Mouse (Mus musculus): Measurements from ENCODE around the gene Pigh. TPM values are rescaled to one million over a fixed set of nuclear protein-coding genes. Genes with fewer than 3 reads are reported as not detected.

The Pigh gene
- polyA plus RNA-seq, 1 experiment from 2014 or later, result 19.1 TPM

DNA sequence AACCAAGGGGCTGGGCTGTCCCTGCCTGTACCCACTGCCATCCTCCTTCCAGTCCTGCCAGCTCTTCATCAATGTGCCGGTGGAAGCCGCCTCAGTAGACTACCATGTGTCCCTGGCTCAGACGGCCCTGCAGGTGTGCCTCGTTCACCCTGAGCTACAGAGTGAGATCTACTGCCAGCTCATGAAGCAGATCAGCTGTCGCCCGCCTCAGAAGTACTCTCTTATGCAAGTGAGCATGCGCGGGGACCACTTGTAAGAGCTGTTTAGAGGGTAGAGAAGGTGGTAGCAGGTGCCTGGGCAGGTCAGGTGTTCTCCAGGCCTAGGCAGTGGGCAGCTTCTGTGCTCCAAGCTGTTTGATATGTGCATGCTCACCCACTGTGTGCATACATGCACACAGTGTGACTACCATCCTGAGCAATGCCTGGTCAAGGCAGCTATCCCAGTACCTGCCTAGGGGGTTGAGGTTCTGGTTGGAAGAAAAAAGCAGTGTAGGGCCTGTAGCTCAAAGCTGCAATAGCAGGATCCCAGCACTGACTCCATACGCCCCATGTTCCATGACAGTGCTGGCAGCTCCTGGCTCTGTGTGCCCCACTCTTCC is 18.6 kb downstream of the Pigh start:
- Histone ChIP-seq H3K4me3 (ENCODE audit: low read depth, low read length) (no peak overlapping the region), H3K4me2 (ENCODE audit: low read length) (no peak overlapping the region), H3K9me3 (replicated peaks; ENCODE audit: control insufficient read depth, low read length) (no peaks in the 10 kb centered on the region), H3K27me3 (replicated peaks; ENCODE audit: control insufficient read depth, insufficient read depth, low read length) (no peaks in the 10 kb centered on the region), H3K27ac (ENCODE audit: low read depth, low read length) (no peak overlapping the region), H3K9ac (ENCODE audit: low read length) (no peak overlapping the region), H3K4me1 (ENCODE audit: control insufficient read depth, insufficient read depth, low read length) (no peaks in the 10 kb centered on the region), H3K36me3 (ENCODE audit: control insufficient read depth, insufficient read depth, low read length) (peaks cover 52% of the 10 kb centered on the region)
- 91% methylated on average over 9 of the region's 9 CpGs for WGBS
- no peak for ATAC-seq
- no peak for DNase-seq (ENCODE audit: low spot score)

- H3K4me3 ChIP-seq (ENCODE audit: low read depth, low read length), result no peak overlapping the region
- peaks cover 43% of the 10 kb centered on the region for H3K36me3 ChIP-seq (ENCODE audit: control insufficient read depth, insufficient read depth, low read length)
- H3K4me1 ChIP-seq (ENCODE audit: control insufficient read depth, insufficient read depth, low read length), result no peaks in the 10 kb centered on the region
- DNase-seq (ENCODE audit: low spot score) (no peak), ATAC-seq (no peak)
- H3K4me2 ChIP-seq (ENCODE audit: low read length), result no peak overlapping the region
- no peaks in the 10 kb centered on the region for H3K9me3 ChIP-seq (replicated peaks; ENCODE audit: control insufficient read depth, low read length)
- no peak overlapping the region for H3K9ac ChIP-seq (ENCODE audit: low read length)
- H3K27ac ChIP-seq (ENCODE audit: low read depth, low read length), result no peak overlapping the region
- H3K27me3 ChIP-seq (replicated peaks; ENCODE audit: control insufficient read depth, insufficient read depth, low read length), result no peaks in the 10 kb centered on the region
- 82% methylated on average over 6 of the region's 6 CpGs for WGBS
These were observed 19.5 kb downstream of the Pigh start for GRCm38 (mm10) chr12:79069916-79070315.

DNA sequence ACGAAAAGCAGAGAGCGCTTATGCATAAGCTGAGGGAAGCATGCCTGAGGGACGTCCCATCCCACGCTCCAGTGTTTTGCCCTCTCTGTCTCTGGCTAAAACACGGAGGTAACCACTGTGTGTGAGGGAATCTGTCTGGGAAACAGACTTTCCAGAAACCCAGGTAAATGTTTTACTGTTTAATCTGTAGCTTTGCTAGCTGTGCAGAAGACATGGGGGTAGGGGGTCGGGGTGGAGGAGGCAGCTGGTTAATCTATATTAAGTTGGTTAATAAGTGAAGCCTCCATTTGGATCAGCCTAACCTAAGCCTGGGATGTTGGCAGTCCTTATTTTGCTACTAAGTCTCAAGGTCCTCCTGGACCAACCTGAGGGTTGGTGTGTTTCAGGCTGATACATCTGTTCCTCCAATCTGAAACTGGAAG is 20.3 kb downstream of the Pigh start:
- Histone ChIP-seq H3K9me3 (replicated peaks; ENCODE audit: control insufficient read depth, low read length) (no peaks in the 10 kb centered on the region), H3K27ac (ENCODE audit: low read depth, low read length) (no peak overlapping the region), H3K27me3 (replicated peaks; ENCODE audit: control insufficient read depth, insufficient read depth, low read length) (no peaks in the 10 kb centered on the region), H3K36me3 (ENCODE audit: control insufficient read depth, insufficient read depth, low read length) (peaks cover 37% of the 10 kb centered on the region), H3K4me3 (ENCODE audit: low read depth, low read length) (no peak overlapping the region), H3K4me2 (ENCODE audit: low read length) (no peak overlapping the region), H3K9ac (ENCODE audit: low read length) (no peak overlapping the region), H3K4me1 (ENCODE audit: control insufficient read depth, insufficient read depth, low read length) (no peaks in the 10 kb centered on the region)
- WGBS, result 94% methylated on average over 6 of the region's 6 CpGs
- ATAC-seq (no peak), DNase-seq (ENCODE audit: low spot score) (no peak)

- no peaks in the 10 kb centered on the region for H3K9me3 ChIP-seq (replicated peaks; ENCODE audit: control insufficient read depth, low read length)
- no peaks in the 10 kb centered on the region for H3K4me1 ChIP-seq (ENCODE audit: control insufficient read depth, insufficient read depth, low read length)
- no peaks in the 10 kb centered on the region for H3K27me3 ChIP-seq (replicated peaks; ENCODE audit: control insufficient read depth, insufficient read depth, low read length)
- peaks cover 33% of the 10 kb centered on the region for H3K36me3 ChIP-seq (ENCODE audit: control insufficient read depth, insufficient read depth, low read length)
- no peak overlapping the region for H3K27ac ChIP-seq (ENCODE audit: low read depth, low read length)
- H3K4me2 ChIP-seq (ENCODE audit: low read length), result no peak overlapping the region
- H3K9ac ChIP-seq (ENCODE audit: low read length), result no peak overlapping the region
- ATAC-seq (no peak), DNase-seq (ENCODE audit: low spot score) (no peak)
- WGBS, result 91% methylated on average over 11 of the region's 11 CpGs
- H3K4me3 ChIP-seq (ENCODE audit: low read depth, low read length), result no peak overlapping the region
These were observed 21.1 kb downstream of the Pigh start for GRCm38 (mm10) chr12:79068306-79068705.

DNA sequence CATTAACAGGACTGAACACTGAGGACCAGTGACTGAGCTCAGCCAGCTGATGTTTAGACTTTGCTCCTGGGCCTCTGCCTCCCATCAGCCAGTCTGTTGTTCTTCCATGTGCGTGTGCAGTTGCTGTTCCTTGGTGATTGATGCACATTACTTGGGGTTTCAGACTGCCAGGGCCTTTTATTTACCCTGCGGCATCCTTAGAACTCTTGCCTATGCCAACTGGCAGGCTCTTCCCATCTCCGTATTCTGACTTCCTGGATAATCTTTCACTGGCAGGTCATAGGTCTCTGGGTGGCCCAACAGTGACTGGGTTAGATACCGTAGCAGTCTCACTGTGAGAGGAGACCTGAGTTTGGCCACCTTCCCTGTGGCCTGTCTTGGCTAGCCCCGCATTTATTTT is 21.9 kb downstream of the Pigh start:
- Histone ChIP-seq H3K4me2 (ENCODE audit: low read length) (no peak overlapping the region), H3K9ac (ENCODE audit: low read length) (no peak overlapping the region), H3K4me3 (ENCODE audit: low read depth, low read length) (no peak overlapping the region), H3K27me3 (replicated peaks; ENCODE audit: control insufficient read depth, insufficient read depth, low read length) (no peaks in the 10 kb centered on the region), H3K27ac (ENCODE audit: low read depth, low read length) (no peak overlapping the region), H3K36me3 (ENCODE audit: control insufficient read depth, insufficient read depth, low read length) (peaks cover 26% of the 10 kb centered on the region), H3K9me3 (replicated peaks; ENCODE audit: control insufficient read depth, low read length) (no peaks in the 10 kb centered on the region), H3K4me1 (ENCODE audit: control insufficient read depth, insufficient read depth, low read length) (no peaks in the 10 kb centered on the region)
- WGBS, result 92% methylated on average over 5 of the region's 5 CpGs
- no peak for ATAC-seq
- DNase-seq (ENCODE audit: low spot score), result no peak

GRCm38 (mm10) chr12:79066431-79066830 is 23.0 kb downstream of the Pigh start:
- Histone ChIP-seq H3K9me3 (replicated peaks; ENCODE audit: control insufficient read depth, low read length) (no peaks in the 10 kb centered on the region), H3K4me1 (ENCODE audit: control insufficient read depth, insufficient read depth, low read length) (no peaks in the 10 kb centered on the region), H3K4me3 (ENCODE audit: low read depth, low read length) (no peak overlapping the region), H3K27ac (ENCODE audit: low read depth, low read length) (no peak overlapping the region), H3K9ac (ENCODE audit: low read length) (no peak overlapping the region), H3K36me3 (ENCODE audit: control insufficient read depth, insufficient read depth, low read length) (peaks cover 26% of the 10 kb centered on the region), H3K27me3 (replicated peaks; ENCODE audit: control insufficient read depth, insufficient read depth, low read length) (no peaks in the 10 kb centered on the region), H3K4me2 (ENCODE audit: low read length) (no peak overlapping the region)
- ATAC-seq (no peak), DNase-seq (ENCODE audit: low spot score) (no peak)
- WGBS, result 92% methylated on average over 9 of the region's 9 CpGs

DNA sequence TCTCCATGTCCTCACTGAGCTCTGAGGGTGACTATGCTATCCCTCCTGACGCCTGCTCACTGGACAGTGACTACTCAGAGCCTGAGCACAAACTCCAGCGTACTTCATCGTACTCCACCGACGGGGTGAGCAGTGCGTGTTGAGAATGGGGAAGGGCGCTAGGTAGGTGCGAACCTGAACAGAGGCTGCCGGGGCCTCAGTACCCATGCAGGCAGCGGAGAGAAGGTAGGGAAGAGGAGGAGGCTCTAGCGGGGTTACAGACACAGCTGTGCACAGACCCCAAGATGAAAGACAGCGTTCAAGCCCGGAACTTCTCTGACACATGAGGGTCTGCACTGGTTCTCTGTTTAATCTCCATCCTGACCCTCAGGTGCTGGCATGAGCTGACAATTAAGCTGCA is 25.0 kb downstream of the Pigh start:
- H3K4me1 ChIP-seq (ENCODE audit: control insufficient read depth, insufficient read depth, low read length), result no peaks in the 10 kb centered on the region
- no peak overlapping the region for H3K4me3 ChIP-seq (ENCODE audit: low read depth, low read length)
- no peak overlapping the region for H3K27ac ChIP-seq (ENCODE audit: low read depth, low read length)
- no peaks in the 10 kb centered on the region for H3K9me3 ChIP-seq (replicated peaks; ENCODE audit: control insufficient read depth, low read length)
- WGBS, result 92% methylated on average over 13 of the region's 13 CpGs
- no peak overlapping the region for H3K9ac ChIP-seq (ENCODE audit: low read length)
- no peak overlapping the region for H3K4me2 ChIP-seq (ENCODE audit: low read length)
- DNase-seq (ENCODE audit: low spot score) (no peak), ATAC-seq (no peak)
- H3K36me3 ChIP-seq (ENCODE audit: control insufficient read depth, insufficient read depth, low read length), result peaks cover 20% of the 10 kb centered on the region
- no peaks in the 10 kb centered on the region for H3K27me3 ChIP-seq (replicated peaks; ENCODE audit: control insufficient read depth, insufficient read depth, low read length)

DNA sequence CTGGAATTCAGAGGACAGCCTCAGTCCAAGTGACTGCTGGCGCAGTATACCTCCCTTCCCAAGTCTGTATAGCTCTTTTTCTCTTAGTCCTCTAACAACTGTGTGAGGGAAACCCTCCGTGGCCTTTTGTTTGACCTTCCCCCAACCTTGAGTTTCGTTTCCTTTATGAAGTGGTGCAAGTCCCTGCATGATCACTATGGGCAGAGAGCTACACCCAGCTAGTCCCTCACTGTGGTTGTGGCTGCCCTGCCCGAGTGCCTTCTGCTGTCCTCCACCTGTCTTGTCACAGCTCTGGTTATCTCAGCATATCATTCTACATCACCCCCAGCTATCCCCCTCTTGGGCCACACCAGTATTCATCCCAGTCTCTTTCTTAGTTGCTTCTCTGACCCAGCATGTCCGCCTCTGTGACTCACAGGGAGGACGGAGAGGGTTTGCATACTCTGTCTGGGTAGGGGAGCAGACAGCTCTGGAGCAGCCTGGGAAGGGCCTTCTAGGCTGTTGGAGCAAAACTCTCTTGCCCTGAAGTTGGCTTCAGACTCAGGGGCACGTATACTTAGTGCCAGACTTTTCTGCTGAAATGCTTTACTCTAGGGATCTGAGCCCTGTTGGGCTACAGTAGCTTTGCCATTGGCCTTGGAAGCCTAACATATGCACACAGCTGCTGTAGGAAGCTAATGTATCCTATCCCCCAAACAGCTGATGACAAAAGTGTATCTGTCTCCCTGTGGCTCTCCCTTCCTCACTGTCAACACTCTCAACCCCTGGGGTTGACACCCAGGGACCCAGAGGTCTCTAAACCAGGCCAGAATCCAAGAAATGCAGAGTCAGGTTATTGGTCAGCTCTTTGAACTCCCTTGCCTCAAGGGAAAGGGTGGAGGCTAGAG is 28.4 kb downstream of the Pigh start:
- Histone ChIP-seq H3K27me3 (replicated peaks; ENCODE audit: control insufficient read depth, insufficient read depth, low read length) (no peaks in the 10 kb centered on the region), H3K27ac (ENCODE audit: low read depth, low read length) (no peak overlapping the region), H3K36me3 (ENCODE audit: control insufficient read depth, insufficient read depth, low read length) (peaks cover 5% of the 10 kb centered on the region; the same call in 1 of the 2 replicates), H3K4me3 (ENCODE audit: low read depth, low read length) (no peak overlapping the region), H3K9ac (ENCODE audit: low read length) (no peak overlapping the region), H3K4me1 (ENCODE audit: control insufficient read depth, insufficient read depth, low read length) (no peaks in the 10 kb centered on the region), H3K4me2 (ENCODE audit: low read length) (no peak overlapping the region), H3K9me3 (replicated peaks; ENCODE audit: control insufficient read depth, low read length) (no peaks in the 10 kb centered on the region)
- DNase-seq (ENCODE audit: low spot score) (no peak), ATAC-seq (no peak)
- 78% methylated on average over 7 of the region's 7 CpGs for whole genome bisulfite sequencing

DNA sequence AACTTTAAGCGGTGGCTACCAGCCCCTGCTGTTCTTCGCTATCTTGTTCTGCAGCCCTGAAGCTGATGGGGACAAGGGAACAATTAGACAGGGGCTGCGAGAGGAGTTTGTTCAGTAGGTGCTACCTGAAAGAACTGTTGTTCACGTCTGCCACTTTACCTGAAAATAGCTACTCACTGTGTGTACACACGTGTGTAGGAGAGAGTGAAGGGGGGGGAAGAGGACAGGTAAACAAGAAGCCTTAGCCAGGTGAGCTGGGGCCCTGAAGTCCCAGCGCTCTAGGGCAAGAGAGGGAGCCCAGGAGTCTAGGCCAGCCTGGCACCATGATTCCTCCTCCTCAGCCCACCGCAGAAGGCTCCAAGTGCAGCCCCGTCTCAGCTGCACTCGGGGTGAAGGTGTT is 29.3 kb downstream of the Pigh start:
- Histone ChIP-seq H3K9me3 (replicated peaks; ENCODE audit: control insufficient read depth, low read length) (no peaks in the 10 kb centered on the region), H3K27ac (ENCODE audit: low read depth, low read length) (no peak overlapping the region), H3K36me3 (ENCODE audit: control insufficient read depth, insufficient read depth, low read length) (peaks cover 8% of the 10 kb centered on the region; the same call in 1 of the 2 replicates), H3K9ac (ENCODE audit: low read length) (no peak overlapping the region), H3K27me3 (replicated peaks; ENCODE audit: control insufficient read depth, insufficient read depth, low read length) (no peaks in the 10 kb centered on the region), H3K4me2 (ENCODE audit: low read length) (no peak overlapping the region), H3K4me3 (ENCODE audit: low read depth, low read length) (no peak overlapping the region), H3K4me1 (ENCODE audit: control insufficient read depth, insufficient read depth, low read length) (no peaks in the 10 kb centered on the region)
- ATAC-seq (no peak), DNase-seq (ENCODE audit: low spot score) (no peak)
- 88% methylated on average over 9 of the region's 9 CpGs for whole genome bisulfite sequencing
